Mouse (Mus musculus): ENCODE measurements around the gene Ube2e2. TPM values are rescaled to one million over a fixed set of nuclear protein-coding genes. Genes with fewer than 3 reads are reported as not detected.

Ube2e2 gene
- total and polyA plus RNA-seq, 3 experiments, result not detected

DNA sequence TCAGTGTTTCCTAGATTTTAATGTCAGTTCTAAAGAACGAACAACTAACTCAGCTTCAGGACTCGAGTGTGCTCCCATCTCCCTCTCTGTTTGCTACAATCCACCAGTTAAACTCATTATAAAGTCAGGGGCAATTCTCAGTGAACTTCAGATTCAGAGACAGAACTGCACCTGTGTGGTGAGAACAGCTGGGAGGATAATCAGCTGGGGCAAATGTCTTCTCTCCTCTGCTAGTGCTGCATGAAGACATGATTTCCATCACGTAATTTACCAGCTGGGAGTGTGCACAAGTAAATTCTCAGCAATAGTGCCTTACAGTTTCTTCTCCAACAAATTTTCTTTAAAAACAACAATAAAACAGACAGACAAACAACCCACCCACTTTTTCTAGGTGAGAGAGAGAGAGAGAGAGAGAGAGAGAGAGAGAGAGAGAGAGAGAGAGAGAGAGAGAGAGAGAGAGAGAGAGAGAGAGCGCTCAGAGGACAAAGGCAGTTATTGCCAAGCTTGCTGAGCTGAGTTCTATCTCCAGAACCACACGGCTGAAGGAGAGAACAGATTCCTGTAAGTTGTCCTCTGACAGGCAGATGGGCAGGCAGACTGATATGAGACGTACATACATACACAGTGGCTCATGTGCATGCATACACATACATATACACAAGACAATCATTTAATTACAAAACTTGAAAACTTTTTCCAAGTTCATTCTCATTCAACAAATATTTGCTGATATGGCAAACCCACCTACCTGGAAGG, 134.3 kb downstream of the Ube2e2 start:
- no peaks in the 10 kb centered on the region for H3K79me2 ChIP-seq (ENCODE audit: control insufficient read depth, insufficient read depth, low read length, poor library complexity)
- no peaks in the 10 kb centered on the region for H3K36me3 ChIP-seq (ENCODE audit: control insufficient read depth in 1 of 2, insufficient read depth in 2 of 2, low read length in 2 of 2)
- no peaks in the 10 kb centered on the region for H3K9me3 ChIP-seq (replicated peaks; ENCODE audit: insufficient read depth, low read length)
- no peak overlapping the region for H3K4me3 ChIP-seq (ENCODE audit: control insufficient read depth in 1 of 2, insufficient read depth in 1 of 2, low read depth in 2 of 2, low read length in 2 of 2)
- no peak overlapping the region for H3K9ac ChIP-seq (ENCODE audit: control insufficient read depth, low read depth, low read length, poor library complexity, severe bottlenecking)
- no peaks in the 10 kb centered on the region for H3K4me1 ChIP-seq (ENCODE audit: control insufficient read depth in 1 of 2, insufficient read depth in 2 of 2, low read length in 2 of 2)
- no peak overlapping the region for H3K27ac ChIP-seq (ENCODE audit: control insufficient read depth, low read depth, low read length)
- no peak for TF ChIP-seq MAZ (IDR thresholded peaks at IDR 0.05; ENCODE audit: low read depth, low read length)
- no peak for TF ChIP-seq POLR2AphosphoS2 (IDR thresholded peaks at IDR 0.05; ENCODE audit: low read length)
- no peak for TF ChIP-seq NRF1 (IDR thresholded peaks at IDR 0.05; ENCODE audit: insufficient read depth, low read depth, low read length, poor library complexity, severe bottlenecking)
- TF ChIP-seq ZNF384 (IDR thresholded peaks at IDR 0.05; ENCODE audit: low read depth, low read length), result no peak
- TF ChIP-seq EP300 (IDR thresholded peaks at IDR 0.05; ENCODE audit: low read depth in 1 of 2, low read length in 2 of 2), result no peak
- no peak for TF ChIP-seq TCF12 (IDR thresholded peaks at IDR 0.05; ENCODE audit: low read depth, low read length)
- no peaks in the 10 kb centered on the region for H3K27me3 ChIP-seq (ENCODE audit: control insufficient read depth in 1 of 2, insufficient read depth in 2 of 2, low read length in 2 of 2)
- DNase-seq (ENCODE audit: low read depth, low spot score), result no peak

DNA sequence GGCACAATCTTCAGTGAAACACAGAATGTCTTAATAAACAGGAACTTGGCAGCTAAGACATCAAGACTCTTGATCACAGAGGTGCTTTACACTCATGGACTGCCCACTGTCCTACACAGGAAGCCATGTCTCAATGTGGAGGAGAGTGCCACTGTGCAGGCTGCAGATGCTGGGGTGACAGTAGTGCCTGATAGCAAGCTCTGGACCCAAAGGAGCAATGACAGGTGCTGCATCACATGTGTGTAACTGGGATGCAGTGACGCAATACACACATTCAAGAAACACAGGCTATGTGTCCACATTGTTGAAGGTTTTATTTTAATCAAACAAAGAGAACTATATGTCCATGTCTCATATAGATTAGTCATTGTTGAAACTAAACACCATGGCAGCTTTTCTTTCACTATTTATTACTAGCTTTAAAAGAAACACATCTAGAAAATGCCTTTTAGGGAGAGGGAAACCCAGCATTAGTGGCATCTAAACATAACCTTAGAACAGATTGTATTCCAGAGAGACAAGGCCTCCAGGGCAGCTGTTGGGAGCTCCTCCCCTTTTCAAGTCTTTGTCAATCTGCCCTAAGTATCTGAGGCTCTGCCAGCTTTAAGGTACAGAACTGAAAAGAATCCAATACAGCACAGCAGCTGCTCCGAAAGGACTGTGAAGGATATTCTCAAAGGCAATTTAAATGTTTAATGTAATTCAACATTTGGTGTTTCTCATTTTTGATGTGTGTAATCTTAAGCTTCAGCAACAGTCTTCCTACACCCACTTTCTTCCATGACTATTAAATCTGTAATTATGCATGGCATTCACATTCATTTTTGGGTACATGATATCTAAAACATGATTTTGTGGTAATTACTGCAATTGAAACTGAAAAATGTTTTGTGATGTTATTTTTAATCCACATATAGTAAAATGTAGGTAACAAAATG, 135.2 kb downstream of the Ube2e2 start:
- no peak overlapping the region for H3K4me3 ChIP-seq (ENCODE audit: control insufficient read depth in 1 of 2, insufficient read depth in 1 of 2, low read depth in 2 of 2, low read length in 2 of 2)
- no peak for DNase-seq (ENCODE audit: low read depth, low spot score)
- H3K27me3 ChIP-seq (ENCODE audit: control insufficient read depth in 1 of 2, insufficient read depth in 2 of 2, low read length in 2 of 2), result no peaks in the 10 kb centered on the region
- no peak overlapping the region for H3K9ac ChIP-seq (ENCODE audit: control insufficient read depth, low read depth, low read length, poor library complexity, severe bottlenecking)
- H3K36me3 ChIP-seq (ENCODE audit: control insufficient read depth in 1 of 2, insufficient read depth in 2 of 2, low read length in 2 of 2), result no peaks in the 10 kb centered on the region
- no peaks in the 10 kb centered on the region for H3K79me2 ChIP-seq (ENCODE audit: control insufficient read depth, insufficient read depth, low read length, poor library complexity)
- H3K4me1 ChIP-seq (ENCODE audit: control insufficient read depth in 1 of 2, insufficient read depth in 2 of 2, low read length in 2 of 2), result no peaks in the 10 kb centered on the region
- TF ChIP-seq NELFE (IDR thresholded peaks at IDR 0.05; ENCODE audit: low read depth, low read length) (no peak), MEF2A (IDR thresholded peaks at IDR 0.05; ENCODE audit: extremely low read depth, insufficient replicate concordance, low read depth, low read length, poor library complexity, severe bottlenecking) (no peak), MXI1 (IDR thresholded peaks at IDR 0.05; ENCODE audit: low read depth, low read length) (no peak), ELF1 (IDR thresholded peaks at IDR 0.05; ENCODE audit: low read depth, low read length) (no peak), MYB (IDR thresholded peaks at IDR 0.05; ENCODE audit: low read depth, low read length) (no peak), JUND (IDR thresholded peaks at IDR 0.05; ENCODE audit: low read depth, low read length) (no peak), ZMIZ1 (IDR thresholded peaks at IDR 0.05; ENCODE audit: low read depth, low read length) (no peak), MAZ (IDR thresholded peaks at IDR 0.05; ENCODE audit: low read depth, low read length) (no peak), GATA1 (IDR thresholded peaks at IDR 0.05; ENCODE audit: low read depth, low read length) (no peak), BHLHE40 (IDR thresholded peaks at IDR 0.05; ENCODE audit: borderline replicate concordance, low read depth, low read length) (no peak), E2F4 (IDR thresholded peaks at IDR 0.05; ENCODE audit: borderline replicate concordance, low read depth, low read length) (no peak)
- no peaks in the 10 kb centered on the region for H3K9me3 ChIP-seq (replicated peaks; ENCODE audit: insufficient read depth, low read length)
- no peak overlapping the region for H3K27ac ChIP-seq (ENCODE audit: control insufficient read depth, low read depth, low read length)

Measured in MEL (cell line).